Mouse (Mus musculus): ENCODE data around the gene Asic1.
A peak's percentile ranks its signal among the peaks of the same experiment; 100 is the strongest.
"Not testable (repeated sequence)": the region's sequence is repeated elsewhere in the genome, so short reads cannot be mapped to it uniquely, and the experiment has no call there.

Asic1 gene

GRCm38 (mm10) chr15:99718461-99719021 lies 48.4 kb downstream of the Asic1 start:
- no peak for DNase-seq (ENCODE audit: low spot score in 2 of 2)

- no peak for DNase-seq (ENCODE audit: low spot score in 2 of 2)
Measured at GRCm38 (mm10) chr15:99719865-99720264, 49.7 kb downstream of the Asic1 start.

- no peak for DNase-seq (ENCODE audit: low spot score in 2 of 2)
Measured at GRCm38 (mm10) chr15:99721921-99722743, 52.0 kb downstream of the Asic1 start.

- no peak for DNase-seq (ENCODE audit: low spot score in 2 of 2)
Measured at GRCm38 (mm10) chr15:99723120-99723514, 52.9 kb downstream of the Asic1 start.

GRCm38 (mm10) chr15:99723515-99724291 lies 53.5 kb downstream of the Asic1 start:
- peak in 1 of 2 experiments; percentile 42 for DNase-seq (ENCODE audit: low spot score in 2 of 2)

- peak in 1 of 2 experiments; percentile 56 for DNase-seq (ENCODE audit: low spot score in 2 of 2)
Measured at GRCm38 (mm10) chr15:99724292-99725021, 54.3 kb downstream of the Asic1 start.

GRCm38 (mm10) chr15:99725341-99726155 lies 55.4 kb downstream of the Asic1 start, which contains the start of gene Cox14:
Gene Cox14, plus strand, starts transcription at chr15:99725618.
- peak; percentile 92 to 94 for DNase-seq (ENCODE audit: low spot score in 2 of 2)

- no peak for DNase-seq (ENCODE audit: low spot score in 2 of 2)
Measured at GRCm38 (mm10) chr15:99726549-99726948, 56.4 kb downstream of the Asic1 start.

GRCm38 (mm10) chr15:99727039-99727438 lies 56.9 kb downstream of the Asic1 start:
- not testable (repeated sequence) for DNase-seq (ENCODE audit: low spot score in 2 of 2)

- no peak for DNase-seq (ENCODE audit: low spot score in 2 of 2)
Measured at GRCm38 (mm10) chr15:99727525-99727924, 57.4 kb downstream of the Asic1 start.

- no peak for DNase-seq (ENCODE audit: low spot score in 2 of 2)
Measured at GRCm38 (mm10) chr15:99728211-99728610, 58.0 kb downstream of the Asic1 start.

- DNase-seq (ENCODE audit: low spot score in 2 of 2): peak in 1 of 2 experiments; percentile 46
Measured at GRCm38 (mm10) chr15:99729056-99729783, 59.1 kb downstream of the Asic1 start.

- no peak for DNase-seq (ENCODE audit: low spot score in 2 of 2)
Measured at GRCm38 (mm10) chr15:99731167-99731566, 61.0 kb downstream of the Asic1 start.

GRCm38 (mm10) chr15:99731678-99732077 lies 61.5 kb downstream of the Asic1 start:
- no peak for DNase-seq (ENCODE audit: low spot score in 2 of 2)

GRCm38 (mm10) chr15:99733186-99733585 lies 63.0 kb downstream of the Asic1 start:
- no peak for DNase-seq (ENCODE audit: low spot score in 2 of 2)

GRCm38 (mm10) chr15:99735631-99736030 lies 65.5 kb downstream of the Asic1 start:
- DNase-seq (ENCODE audit: low spot score in 2 of 2): peak; percentile 100

- DNase-seq (ENCODE audit: low spot score in 2 of 2): no peak
Measured at GRCm38 (mm10) chr15:99736675-99737074, 66.5 kb downstream of the Asic1 start.

- DNase-seq (ENCODE audit: low spot score in 2 of 2): no peak
Measured at GRCm38 (mm10) chr15:99740229-99740628, 70.1 kb downstream of the Asic1 start.

All from spleen, postnatal 10 days (tissue).